Mouse (Mus musculus) splenic B cell, adult 2 months (primary cell): ENCODE results near the gene Uqcr10.

ENCODE experiments used
- DNase-seq: peaks from one replicate; pipeline ENCODE4 v3.0.0-alpha.2; 2011; ENCODE audit warnings: low read depth, low spot score
- H3K27me3 ChIP-seq: 2 replicates; pipeline ENCODE4 v1.6.1; 2012; ENCODE audit warnings: mild to moderate bottlenecking, low read length, moderate library complexity, mixed read lengths; ENCODE audit not compliant: control insufficient read depth, poor library complexity, insufficient read depth, severe bottlenecking
- H3K36me3 ChIP-seq: 2 replicates; pipeline ENCODE4 v1.6.1; 2012; ENCODE audit warnings: mild to moderate bottlenecking, low read length, moderate library complexity, mixed read lengths; ENCODE audit not compliant: control insufficient read depth, poor library complexity, insufficient read depth, severe bottlenecking

The Uqcr10 gene

GRCm38 (mm10) chr11:4692162-4692561 lies 12.0 kb downstream of the Uqcr10 start:
- no peaks in the 10 kb centered on the region for H3K27me3 ChIP-seq
- no peaks in the 10 kb centered on the region for H3K36me3 ChIP-seq
- DNase-seq, result no peak

- DNase-seq, result no peak
Measured at GRCm38 (mm10) chr11:4691213-4691612, 12.9 kb downstream of the Uqcr10 start.

GRCm38 (mm10) chr11:4690353-4690752 lies 13.8 kb downstream of the Uqcr10 start:
- H3K27me3 ChIP-seq, result no peaks in the 10 kb centered on the region
- no peak for DNase-seq
- no peaks in the 10 kb centered on the region for H3K36me3 ChIP-seq

More at GRCm38 (mm10) chr11:4691213-4691612, 12.9 kb downstream of the Uqcr10 start:
- Histone ChIP-seq H3K36me3 (no peaks in the 10 kb centered on the region), H3K27me3 (no peaks in the 10 kb centered on the region)

- no peak for DNase-seq
Measured at GRCm38 (mm10) chr11:4688632-4689380, 15.3 kb downstream of the Uqcr10 start.

GRCm38 (mm10) chr11:4687874-4688273 lies 16.3 kb downstream of the Uqcr10 start:
- DNase-seq, result no peak
- peaks cover 2% of the 10 kb centered on the region; the same call in 1 of the 2 replicates for H3K36me3 ChIP-seq

More at GRCm38 (mm10) chr11:4688632-4689380, 15.3 kb downstream of the Uqcr10 start:
- no peaks in the 10 kb centered on the region for H3K27me3 ChIP-seq
- no peaks in the 10 kb centered on the region for H3K36me3 ChIP-seq

GRCm38 (mm10) chr11:4687027-4687426 lies 17.1 kb downstream of the Uqcr10 start:
- H3K36me3 ChIP-seq, result peaks cover 4% of the 10 kb centered on the region; the same call in 1 of the 2 replicates
- no peak for DNase-seq
- H3K27me3 ChIP-seq, result no peaks in the 10 kb centered on the region

More at GRCm38 (mm10) chr11:4687874-4688273, 16.3 kb downstream of the Uqcr10 start:
- no peaks in the 10 kb centered on the region for H3K27me3 ChIP-seq

GRCm38 (mm10) chr11:4685510-4685909 lies 18.6 kb downstream of the Uqcr10 start:
- H3K36me3 ChIP-seq, result peaks cover 6% of the 10 kb centered on the region
- H3K27me3 ChIP-seq, result no peaks in the 10 kb centered on the region
- DNase-seq, result no peak

- peaks cover 6% of the 10 kb centered on the region for H3K36me3 ChIP-seq
- no peaks in the 10 kb centered on the region for H3K27me3 ChIP-seq
- DNase-seq, result no peak
Measured at GRCm38 (mm10) chr11:4685071-4685470, 19.1 kb downstream of the Uqcr10 start.

- Histone ChIP-seq H3K36me3 (peaks cover 6% of the 10 kb centered on the region), H3K27me3 (no peaks in the 10 kb centered on the region)
- no peak for DNase-seq
Measured at GRCm38 (mm10) chr11:4684186-4684585, 20.0 kb downstream of the Uqcr10 start.

- DNase-seq, result no peak
- Histone ChIP-seq H3K27me3 (no peaks in the 10 kb centered on the region), H3K36me3 (peaks cover 6% of the 10 kb centered on the region)
Measured at GRCm38 (mm10) chr11:4683516-4683915, 20.6 kb downstream of the Uqcr10 start.

- no peak for DNase-seq
- Histone ChIP-seq H3K36me3 (peaks cover 6% of the 10 kb centered on the region), H3K27me3 (no peaks in the 10 kb centered on the region)
Measured at GRCm38 (mm10) chr11:4680126-4680525, 24.0 kb downstream of the Uqcr10 start.

- Histone ChIP-seq H3K27me3 (no peaks in the 10 kb centered on the region), H3K36me3 (peaks cover 6% of the 10 kb centered on the region)
- no peak for DNase-seq
Measured at GRCm38 (mm10) chr11:4679441-4679832, 24.7 kb downstream of the Uqcr10 start.

- Histone ChIP-seq H3K27me3 (no peaks in the 10 kb centered on the region), H3K36me3 (peaks cover 6% of the 10 kb centered on the region)
- no peak for DNase-seq
Measured at GRCm38 (mm10) chr11:4678700-4679440, 25.3 kb downstream of the Uqcr10 start.

GRCm38 (mm10) chr11:4677250-4677872 lies 26.8 kb downstream of the Uqcr10 start:
- Histone ChIP-seq H3K36me3 (peaks cover 1% of the 10 kb centered on the region), H3K27me3 (no peaks in the 10 kb centered on the region)
- no peak for DNase-seq

- Histone ChIP-seq H3K36me3 (peaks cover 1% of the 10 kb centered on the region; the same call in 1 of the 2 replicates), H3K27me3 (no peaks in the 10 kb centered on the region)
- no peak for DNase-seq
Measured at GRCm38 (mm10) chr11:4675693-4676092, 28.4 kb downstream of the Uqcr10 start.
